11 mouse cellular contexts compared by ENCODE assay signal in the genomic region with DNA sequence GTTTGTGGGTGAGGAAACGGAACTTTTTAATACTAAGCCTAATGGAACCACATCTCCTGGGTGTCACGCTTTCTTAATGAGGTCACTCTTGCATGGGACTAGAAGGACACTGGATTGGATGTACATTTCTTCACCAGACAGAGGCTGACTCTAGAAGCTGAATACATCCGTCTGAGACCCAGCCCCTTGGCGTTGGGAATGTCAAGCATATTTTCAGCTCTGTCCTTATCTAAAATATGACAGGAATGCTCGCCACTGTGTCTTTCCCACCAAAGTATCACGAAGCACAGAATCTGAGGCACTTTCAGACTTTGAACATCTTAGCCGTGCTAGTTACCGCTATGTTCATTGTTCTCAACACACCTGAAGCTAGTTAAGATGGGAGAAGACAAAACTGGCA.
"Had no signal": no experiment of that assay in that cellular context is flagged by ENCODE, and none has a peak within 500 bp of the region (broad histone marks: within the 10 kb centered on the region; RNA-seq: fewer than 3 reads in every experiment).

No protein-coding gene starts in this region.

- H3K36me3 ChIP-seq: liver, embryonic 15.5 days; midbrain, embryonic 13.5 days had no signal

- H3K4me3 ChIP-seq: layer of hippocampus, adult 2 months; liver, embryonic 15.5 days; midbrain, embryonic 13.5 days had no signal

- H3K27me3 ChIP-seq: liver, embryonic 15.5 days; midbrain, embryonic 13.5 days had no signal

- ATAC-seq: midbrain, embryonic 13.5 days had no signal

- DNase-seq: kidney, adult 18-20 months; kidney, postnatal 10 days; kidney, postnatal 4 days; lung, postnatal 14 days; right cerebral cortex, postnatal 14 days; thymus, adult 18-20 months; thymus, postnatal 14 days had no signal

- H3K4me1 ChIP-seq: liver, embryonic 15.5 days; midbrain, embryonic 13.5 days had no signal

- H3K9me3 ChIP-seq: liver, embryonic 15.5 days; midbrain, embryonic 13.5 days had no signal

- H3K27ac ChIP-seq: layer of hippocampus, adult 2 months; liver, embryonic 15.5 days; midbrain, embryonic 13.5 days had no signal

- H3K9ac ChIP-seq: liver, embryonic 15.5 days; midbrain, embryonic 13.5 days had no signal

- H3K4me2 ChIP-seq: liver, embryonic 11.5 days; liver, embryonic 15.5 days; midbrain, embryonic 13.5 days had no signal
